Mouse (Mus musculus): Measurements from ENCODE around the gene Hax1.

The Hax1 gene

DNA sequence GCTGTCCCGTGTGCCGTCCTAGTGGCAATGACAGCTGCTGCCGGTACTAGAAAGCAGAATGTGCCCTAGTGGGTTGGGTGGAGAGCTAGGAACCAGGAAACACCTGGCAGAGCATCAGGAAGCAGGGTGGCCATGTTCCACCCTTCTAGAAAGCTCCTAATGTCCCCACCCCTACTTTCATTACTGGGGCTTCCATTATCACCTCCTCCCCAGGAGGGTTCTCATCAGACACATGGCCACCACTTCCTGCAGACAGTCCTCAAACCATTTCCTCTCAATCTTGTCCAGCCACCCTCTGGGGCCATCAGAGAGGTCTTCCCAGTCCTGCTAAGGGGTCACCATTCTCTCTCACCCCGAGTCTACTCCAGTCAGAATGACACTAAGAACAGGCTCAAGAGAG, 37.1 kb downstream of the Hax1 start:
- peak; percentile 27 for DNase-seq

DNA sequence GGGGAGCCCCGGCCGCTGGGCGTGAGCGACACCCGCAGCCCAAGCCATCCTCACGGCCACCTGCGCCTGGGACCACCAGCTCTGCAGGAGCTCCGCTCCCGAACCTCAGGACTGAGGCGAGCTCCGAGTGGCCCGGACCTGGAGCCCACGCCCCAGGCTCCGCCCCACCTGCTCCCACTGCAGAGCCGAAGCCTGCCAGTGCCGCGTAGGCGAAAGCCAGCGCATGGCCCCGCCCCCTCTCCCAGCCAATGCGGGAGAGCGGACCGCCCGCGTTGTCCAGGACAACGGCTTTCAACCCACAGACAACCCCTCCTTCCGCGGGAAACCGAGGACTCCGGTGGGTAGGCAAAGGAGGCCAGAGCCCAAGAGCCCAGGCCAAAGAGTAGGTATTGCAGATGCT, 38.1 kb downstream of the Hax1 start:
- peak; percentile 96 for DNase-seq

DNA sequence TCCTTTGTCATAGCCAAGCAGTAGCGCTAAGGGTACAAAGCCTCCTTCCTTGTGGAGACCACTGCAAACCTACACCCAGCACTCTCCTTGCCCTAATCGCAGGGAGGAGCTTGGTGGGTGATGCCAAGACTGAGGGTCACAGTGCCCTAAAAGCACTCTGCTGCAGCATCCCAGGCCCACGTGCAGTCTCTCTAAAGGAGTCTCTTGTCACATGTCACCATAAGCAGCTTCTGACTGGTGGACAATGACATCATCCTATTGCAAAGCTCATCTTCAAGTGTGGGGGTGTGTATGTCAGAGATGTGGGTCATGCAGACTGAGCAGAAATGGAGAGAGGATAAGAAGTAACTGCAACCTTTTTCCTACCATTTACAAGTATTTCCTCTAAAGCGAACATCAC, 39.1 kb downstream of the Hax1 start:
- no peak for DNase-seq

DNA sequence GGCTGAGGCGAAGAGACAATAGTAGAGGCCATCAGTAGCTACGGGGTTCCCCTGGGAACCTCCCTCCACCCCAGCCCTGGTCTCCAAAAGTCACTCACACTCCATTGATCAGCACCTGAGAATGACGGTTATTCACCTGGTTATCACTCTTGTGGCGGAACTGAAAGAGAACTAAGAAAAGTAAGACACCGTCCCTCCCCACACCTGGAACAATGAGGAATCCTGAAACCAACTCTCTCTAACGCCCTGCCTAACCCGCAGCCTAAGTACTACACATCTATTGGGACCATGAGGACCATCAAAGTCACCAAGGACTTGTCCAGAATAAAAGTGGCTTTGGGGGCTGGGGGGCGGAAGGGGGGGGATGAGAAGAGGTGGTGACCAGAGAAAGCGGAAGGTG, 40.7 kb downstream of the Hax1 start:
- DNase-seq, result no peak

DNA sequence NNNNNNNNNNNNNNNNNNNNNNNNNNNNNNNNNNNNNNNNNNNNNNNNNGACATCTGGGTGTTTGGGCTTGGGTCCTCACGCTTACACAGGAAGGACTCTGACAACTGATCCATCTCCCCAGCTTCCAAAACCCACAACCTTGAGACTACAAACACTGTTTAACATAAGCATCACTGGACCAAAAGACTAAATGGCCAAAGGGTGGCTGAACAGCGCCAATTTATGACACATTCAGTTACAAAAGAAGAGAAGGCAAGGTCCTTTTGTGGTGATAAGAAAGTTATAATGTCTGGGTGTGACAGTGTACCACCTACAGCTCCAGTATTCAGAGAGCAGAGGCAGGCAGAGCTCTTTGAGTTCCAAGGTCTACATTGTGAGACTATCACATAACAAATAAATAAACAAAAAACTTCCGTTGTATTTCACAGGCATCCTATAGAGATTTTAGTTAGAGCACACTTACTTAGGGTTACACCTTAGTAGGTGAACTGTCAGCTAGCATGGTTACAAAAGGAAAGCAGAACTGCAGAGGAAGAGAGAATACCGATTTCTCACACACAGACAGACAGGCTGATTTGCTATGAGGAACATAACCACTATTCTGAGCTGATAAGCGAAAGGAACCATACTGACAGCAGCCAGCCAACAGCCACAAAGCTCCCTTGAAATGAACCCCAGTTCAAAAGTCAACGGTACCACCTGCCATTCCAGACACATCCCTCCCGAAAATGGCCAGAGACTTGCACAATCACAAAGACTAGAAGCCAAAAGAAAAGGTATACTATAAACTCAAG, 42.2 kb downstream of the Hax1 start:
- no peak for DNase-seq

DNA sequence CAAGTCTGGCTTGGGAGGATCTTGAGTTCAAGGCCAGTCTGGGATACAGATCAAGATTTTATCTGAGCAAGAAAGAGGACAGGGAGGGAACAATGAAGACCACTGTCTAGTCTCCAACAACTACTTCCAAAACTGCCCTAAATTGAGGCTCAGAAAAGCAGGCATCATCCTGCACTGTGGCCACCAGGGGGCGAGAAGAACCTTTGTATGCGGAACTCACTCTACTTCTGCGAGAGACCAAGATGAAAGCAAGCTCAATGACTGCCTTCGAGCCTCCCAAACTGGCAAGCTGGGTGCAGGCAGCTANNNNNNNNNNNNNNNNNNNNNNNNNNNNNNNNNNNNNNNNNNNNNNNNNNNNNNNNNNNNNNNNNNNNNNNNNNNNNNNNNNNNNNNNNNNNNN, 45.2 kb downstream of the Hax1 start:
- peak; percentile 83 for DNase-seq

DNA sequence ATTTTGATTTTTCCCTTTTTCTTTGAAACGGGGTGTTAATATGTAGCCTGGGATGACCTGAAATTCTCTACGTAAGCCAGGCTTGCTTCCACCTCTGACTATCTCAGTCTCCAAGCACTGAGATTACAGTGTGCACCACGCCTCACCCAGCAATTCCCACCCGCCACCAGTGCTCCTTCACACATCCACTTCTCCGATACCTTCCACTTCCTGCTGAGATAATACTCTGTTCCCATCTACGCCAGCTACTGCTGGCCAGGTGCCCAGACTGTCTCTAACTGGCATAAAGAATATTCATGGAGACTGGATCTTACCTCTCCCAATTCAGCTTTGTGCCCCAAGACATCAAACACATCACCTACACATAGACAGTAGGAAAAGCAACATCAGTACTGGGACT, 49.9 kb downstream of the Hax1 start:
- no peak for DNase-seq

DNA sequence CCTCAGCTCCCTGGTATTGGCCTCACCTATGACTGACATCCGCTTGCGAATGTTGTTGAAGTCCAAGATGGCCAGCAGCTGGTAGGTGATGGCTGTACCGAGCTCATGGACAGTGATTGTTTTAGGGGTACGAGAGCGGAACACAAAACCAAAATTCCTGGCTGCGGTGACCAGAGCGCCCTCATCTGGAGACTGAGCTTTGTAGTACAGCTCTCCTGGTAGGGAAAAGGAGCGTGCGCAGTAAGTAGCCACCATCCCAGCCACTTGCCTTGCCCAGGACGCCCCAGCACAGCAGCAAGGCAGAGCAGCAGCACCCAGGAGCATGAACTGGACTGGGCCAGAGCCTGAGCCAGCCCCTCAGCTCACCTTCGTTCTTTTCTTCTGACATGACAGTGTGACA, 50.6 kb downstream of the Hax1 start:
- DNase-seq, result no peak
